Mouse (Mus musculus) layer of hippocampus, adult 8-10 months (tissue): ENCODE measurements around the gene Nefh. TPM values are rescaled to one million over a fixed set of nuclear protein-coding genes. Genes with fewer than 3 reads are reported as not detected.

Experiments
- DNase-seq, 2 experiments: peaks; one replicate each; pipeline ENCODE4 v3.0.0; 2022; ENCODE audit warnings: low spot score in 2 of 2
- total RNA-seq, 4 experiments: library from RNA; stranded (reverse); gene quantifications; 2 replicates each; pipeline ENCODE4 v1.2.4; 2022

Nefh gene
- total RNA-seq: 10 to 100 TPM; 42.3 to 45.7 (median 45.6) TPM

GRCm38 (mm10) chr11:4947813-4948174 is at the start of gene Nefh:
Nefh (minus strand) TSS chr11:4948064.
- DNase-seq: no peak

DNA sequence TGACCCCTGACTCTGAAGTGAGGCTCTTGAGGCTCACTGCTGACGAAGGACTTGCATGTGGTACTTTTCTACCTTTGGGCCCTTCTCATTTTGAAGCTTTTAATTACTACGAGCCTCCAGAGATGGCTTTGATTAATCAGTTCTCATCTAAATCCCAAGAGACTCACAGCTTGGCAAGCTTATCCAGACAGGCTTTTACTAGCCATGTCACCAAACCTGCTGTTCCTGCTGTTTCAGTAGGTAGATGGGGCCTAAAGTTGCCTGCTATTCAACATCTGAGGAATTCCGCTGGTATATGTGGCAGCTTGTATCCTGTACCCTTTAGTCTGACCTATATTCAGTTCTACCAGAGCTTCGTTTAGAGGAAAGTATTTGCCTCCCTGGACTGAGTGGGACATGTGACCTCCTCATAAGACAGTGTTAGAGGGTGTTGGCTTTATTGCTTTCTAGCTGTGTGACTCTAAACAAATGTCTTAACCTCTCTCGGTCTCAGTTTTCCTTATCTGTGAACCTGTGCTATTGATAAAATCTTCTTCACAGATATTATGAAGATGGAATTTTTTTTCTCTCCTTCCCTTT is 48.8 kb upstream of the Nefh start:
- DNase-seq: no peak

DNA sequence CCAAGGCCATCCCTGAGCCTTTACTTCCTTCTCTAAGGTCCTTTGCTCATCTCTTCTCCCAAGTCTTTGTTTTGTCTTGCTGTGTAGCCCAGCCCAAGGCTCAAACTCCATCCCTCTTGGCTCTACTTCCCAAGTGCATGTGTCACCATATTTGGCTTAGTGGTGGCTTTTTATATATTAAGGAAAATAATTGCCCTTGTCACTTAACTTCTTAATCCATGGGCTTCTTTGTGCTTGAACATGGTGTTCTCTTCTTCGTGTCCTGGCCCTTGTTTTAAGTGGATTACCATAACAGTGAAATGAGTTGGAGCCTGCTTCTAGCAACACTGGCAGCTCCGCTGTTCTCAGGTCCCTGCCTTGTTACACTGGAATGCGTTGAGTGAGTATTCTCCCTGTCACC is 47.8 kb upstream of the Nefh start:
- no peak for DNase-seq

DNA sequence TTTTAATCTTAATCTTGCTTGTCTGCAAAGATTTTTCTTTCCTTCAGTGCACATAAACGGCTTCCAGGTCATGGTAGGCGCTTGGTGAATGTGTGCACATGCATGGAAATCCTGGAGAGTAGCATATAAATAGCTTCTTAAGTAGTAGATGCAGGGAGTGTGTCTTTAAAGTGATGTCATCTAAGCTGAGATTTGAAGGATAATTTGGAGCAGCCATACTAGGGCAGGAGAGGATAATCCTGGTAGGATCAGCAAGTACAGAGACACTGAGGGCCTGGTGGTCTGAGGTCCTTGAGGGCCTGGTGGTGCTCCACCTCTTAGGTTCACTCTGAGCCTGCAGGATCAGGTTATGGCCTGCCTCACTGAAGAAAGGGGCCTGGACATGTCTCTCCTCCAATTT is 44.6 kb upstream of the Nefh start:
- no peak for DNase-seq

DNA sequence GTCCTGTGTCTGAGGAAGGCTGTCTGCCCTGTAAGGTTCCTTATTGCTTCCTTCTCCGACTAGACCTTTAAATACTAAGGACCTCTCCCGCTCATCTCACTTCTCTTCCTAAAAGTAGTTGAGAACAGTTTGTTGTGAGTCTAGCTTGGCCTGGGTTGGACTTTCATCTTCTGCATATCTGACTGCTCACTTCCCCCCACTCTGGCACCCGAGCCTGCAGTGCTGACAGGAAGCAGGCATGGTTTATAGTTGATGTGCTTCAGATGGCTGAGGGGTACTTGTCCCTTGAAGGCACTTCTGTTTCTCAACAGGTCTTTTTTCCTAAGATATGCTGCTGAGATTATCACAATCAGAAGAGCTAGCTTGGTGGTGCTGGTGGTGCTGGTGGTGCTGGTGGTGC is 41.3 kb upstream of the Nefh start:
- no peak for DNase-seq

GRCm38 (mm10) chr11:4987487-4987852 is 39.6 kb upstream of the Nefh start:
- DNase-seq: no peak

DNA sequence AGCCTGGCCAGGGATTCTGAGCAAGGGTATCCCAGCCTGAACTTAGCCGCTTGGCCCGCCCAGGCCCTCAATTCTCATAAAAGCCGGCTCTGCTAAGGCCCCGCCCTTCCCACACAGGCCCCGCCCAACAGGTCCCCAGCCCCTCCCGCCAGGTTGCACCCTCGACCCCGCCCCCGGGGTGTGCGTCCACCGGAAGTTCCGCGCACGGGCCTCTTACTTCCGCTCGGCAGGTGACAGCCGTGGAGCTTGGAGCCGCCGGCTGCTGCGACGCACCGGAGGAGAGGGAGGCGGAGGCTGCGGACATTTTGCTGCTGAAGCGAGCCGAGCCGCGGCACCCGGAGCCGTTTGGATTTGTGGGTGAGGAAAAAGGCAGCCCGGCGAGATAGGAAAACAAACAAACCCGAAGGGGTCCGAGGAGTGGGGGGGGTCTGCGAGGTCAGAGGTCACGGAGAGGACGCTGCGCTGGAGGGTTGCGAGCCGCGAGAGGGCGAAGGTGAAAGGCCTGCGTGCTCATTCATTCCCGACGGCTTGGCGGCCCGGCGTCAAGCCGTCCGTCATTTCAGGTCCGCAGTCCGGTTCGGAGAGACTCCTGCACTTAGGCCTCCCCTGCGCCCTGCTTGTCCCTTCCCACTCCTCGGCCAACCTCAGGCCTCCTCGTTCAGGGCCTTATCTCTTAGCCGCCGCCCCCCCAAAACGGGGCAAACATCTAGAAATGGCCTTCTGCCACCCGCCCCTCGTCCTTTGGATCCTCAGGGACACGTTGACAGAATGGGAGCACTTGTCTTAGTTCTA is 39.0 kb upstream of the Nefh start, which contains the start of gene Ap1b1:
Gene Ap1b1 (plus strand): TSS at position 130 of the 792 bp plus-strand sequence.
- DNase-seq: peak; percentile 67 to 80

GRCm38 (mm10) chr11:4984799-4985198 is 36.9 kb upstream of the Nefh start:
- DNase-seq: no peak

- peak in 1 of 2 experiments; percentile 26 for DNase-seq
These were observed 36.4 kb upstream of the Nefh start for GRCm38 (mm10) chr11:4984249-4984648.

- DNase-seq: no peak
These were observed 35.7 kb upstream of the Nefh start for GRCm38 (mm10) chr11:4983538-4983937.

- no peak for DNase-seq
These were observed 35.1 kb upstream of the Nefh start for GRCm38 (mm10) chr11:4983010-4983409.

GRCm38 (mm10) chr11:4975623-4976022 is 27.8 kb upstream of the Nefh start:
- peak in 1 of 2 experiments; percentile 47 for DNase-seq

- DNase-seq: no peak
These were observed 26.7 kb upstream of the Nefh start for GRCm38 (mm10) chr11:4974376-4975122.

DNA sequence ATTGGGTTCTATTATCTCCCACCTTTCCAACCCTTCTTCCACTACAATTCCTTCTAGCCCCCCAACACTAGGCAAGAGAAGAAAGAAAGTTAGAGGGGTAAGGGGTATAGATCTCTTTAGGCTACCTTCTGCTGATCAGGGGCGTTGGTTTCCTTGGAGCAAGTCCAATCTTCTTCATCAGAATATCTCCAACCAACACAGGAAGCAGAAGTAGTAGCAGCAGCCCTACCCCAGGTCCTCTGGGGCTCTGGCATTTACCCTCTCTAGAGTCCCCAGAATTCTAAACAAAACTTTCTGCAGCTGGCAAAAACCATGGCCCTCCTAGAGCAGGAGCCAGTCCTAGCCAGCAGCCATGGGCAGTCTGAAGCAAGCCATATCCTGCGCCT is 26.0 kb upstream of the Nefh start:
- DNase-seq: no peak

DNA sequence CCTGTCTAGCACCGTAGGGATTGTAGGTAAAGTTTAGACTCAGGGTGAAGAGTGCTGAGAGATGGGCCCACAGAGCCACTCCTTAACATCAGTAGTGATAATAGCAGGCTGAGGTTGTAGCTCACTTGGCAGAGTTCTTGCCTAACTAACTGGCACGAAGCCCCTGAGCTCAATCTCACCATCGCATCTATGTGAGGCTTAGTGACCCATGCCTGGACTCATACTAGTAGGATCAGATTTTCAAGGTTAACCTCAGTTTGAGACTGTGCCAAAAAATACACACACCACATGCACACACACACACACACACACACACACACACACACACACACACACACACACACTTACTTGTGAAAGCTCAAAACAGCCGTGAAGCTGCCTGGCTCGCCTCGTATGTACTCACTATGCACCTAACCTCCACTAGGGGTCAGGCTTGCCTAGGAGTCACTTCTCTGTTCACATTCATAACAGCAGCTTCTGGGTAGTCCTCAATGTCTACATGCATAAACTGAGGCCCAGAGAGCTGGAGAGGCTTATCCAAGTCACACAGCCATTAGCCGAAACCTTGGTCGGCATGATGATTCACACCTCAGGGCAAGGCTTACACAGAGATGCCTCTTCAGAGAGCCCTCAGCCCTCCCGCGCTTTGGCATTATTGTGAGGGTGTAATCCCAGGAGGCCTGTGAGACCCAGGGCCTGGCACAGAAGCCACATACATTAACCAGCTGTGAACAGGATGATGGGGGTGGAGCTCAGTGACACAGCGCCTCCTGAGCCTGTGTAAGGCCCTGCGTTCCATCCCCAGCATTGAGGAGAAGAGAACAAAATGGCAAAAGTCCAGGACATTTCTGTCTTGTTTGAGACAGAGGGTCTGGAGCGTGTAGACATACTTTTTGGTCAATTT is 25.4 kb upstream of the Nefh start:
- DNase-seq: peak in 1 of 2 experiments; percentile 57

GRCm38 (mm10) chr11:4968376-4968775 is 20.5 kb upstream of the Nefh start:
- no peak for DNase-seq

- DNase-seq: no peak
These were observed 19.7 kb upstream of the Nefh start for GRCm38 (mm10) chr11:4967549-4967948.

- no peak for DNase-seq
These were observed 19.0 kb upstream of the Nefh start for GRCm38 (mm10) chr11:4966888-4967287.

GRCm38 (mm10) chr11:4966325-4966724 is 18.5 kb upstream of the Nefh start:
- DNase-seq: no peak

DNA sequence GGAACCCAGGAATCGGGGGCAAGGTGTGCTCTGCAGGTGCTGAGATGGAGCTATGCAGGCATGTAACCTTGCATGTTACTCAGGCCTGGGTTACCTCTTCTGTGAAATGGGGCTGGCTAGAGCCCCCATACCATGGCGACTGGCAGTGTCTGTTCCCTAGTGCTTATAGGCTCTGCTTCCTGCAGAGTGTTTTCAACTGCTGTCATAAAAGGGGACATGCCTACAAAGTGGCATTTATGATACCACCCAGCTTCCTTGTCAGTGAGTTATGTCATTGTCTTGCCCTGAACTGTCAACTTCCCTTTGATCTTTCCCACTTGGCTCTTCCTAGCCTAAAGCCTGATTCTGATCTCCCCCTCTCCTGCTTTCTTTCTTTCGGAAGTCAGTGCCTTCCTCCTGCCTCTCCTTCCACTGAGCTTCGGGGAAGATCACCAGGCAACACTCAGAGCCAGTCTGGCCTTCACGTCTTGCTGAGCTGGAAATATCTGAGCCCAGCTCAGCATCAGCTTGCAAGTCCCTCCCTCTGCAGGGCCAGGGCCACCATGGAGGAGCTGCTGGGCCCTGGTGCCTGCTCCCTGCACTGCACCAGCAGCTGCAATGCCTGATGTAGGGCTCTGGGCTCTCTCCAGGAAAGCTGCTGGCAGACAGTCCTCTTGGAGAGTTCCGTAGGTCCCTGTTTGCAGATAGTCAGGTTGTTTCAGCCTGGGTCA is 15.4 kb upstream of the Nefh start:
- no peak for DNase-seq

GRCm38 (mm10) chr11:4953918-4954317 is 6.1 kb upstream of the Nefh start:
- no peak for DNase-seq
